Mouse (Mus musculus) cerebellum, adult 11 months (tissue): ENCODE measurements around the gene Ccdc9b.

ENCODE experiments used
- DNase-seq: peaks from one replicate; pipeline ENCODE4 v3.0.0; 2022

Ccdc9b gene

DNA sequence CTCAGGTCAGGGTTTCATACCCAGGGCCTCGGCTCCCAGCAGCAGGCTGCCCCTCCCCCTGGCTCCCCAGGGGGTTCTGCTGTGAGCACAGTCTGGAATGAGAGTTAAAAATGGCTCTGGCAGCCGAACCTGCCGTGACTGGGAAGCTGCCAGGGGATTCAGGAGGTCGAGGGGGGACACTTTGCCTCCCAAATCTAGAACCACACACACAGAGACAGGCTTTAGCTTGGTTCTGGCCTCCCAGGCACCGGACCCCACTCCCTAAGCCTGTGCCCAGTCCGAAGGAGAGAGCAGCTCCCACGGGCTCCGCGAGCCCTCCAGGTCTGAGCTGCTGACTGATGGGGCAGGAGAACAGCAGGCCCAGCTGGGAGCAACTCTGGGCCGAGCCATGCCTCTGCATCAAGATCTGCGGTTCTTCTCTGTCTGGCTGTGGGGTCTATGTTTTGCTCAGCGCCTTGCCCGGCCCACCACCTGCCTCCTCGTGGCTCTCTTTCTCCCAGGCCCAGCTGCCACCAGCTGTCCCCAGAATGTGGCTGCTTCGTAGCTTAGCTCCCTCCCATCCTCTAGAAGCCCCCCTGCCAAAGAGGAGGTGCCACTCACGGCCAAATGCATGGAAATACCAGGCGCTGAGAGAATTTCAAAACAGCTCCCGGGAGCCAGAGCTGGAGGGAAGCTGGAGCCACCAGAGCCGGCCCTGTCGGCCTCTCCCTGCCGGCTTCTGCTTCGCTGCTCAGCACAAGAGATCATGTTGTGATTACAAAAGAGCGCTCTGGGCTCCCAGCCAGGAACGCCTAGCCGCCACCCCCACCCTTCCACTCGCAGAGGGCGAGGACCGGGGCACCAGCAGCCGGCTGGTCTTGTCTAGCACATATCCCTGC is at the start of gene Ccdc9b:
TSS of gene Ccdc9b (minus strand) at position 756 of the 878 bp plus-strand sequence.
- DNase-seq: peak; percentile 89

DNA sequence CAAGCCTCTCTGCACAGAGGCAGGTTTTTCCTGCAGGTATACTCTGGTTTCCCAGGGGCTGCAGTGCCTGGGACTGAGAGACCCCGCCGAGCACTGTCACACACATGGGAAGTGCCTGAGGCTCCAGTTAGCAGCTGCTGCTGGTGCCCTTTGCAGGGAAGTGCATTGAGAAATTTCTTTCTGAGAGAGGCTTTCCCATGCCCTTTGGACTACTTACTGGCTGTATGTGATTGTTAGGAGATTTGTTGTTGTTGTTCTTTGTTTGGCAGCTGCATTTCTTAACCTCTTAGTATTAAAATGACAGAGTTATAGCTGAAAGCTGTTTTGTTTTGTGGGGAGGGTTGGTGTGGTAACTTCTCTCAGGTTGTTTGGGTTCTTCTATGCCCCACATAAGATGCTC is 48.4 kb upstream of the Ccdc9b start:
- DNase-seq: no peak

DNA sequence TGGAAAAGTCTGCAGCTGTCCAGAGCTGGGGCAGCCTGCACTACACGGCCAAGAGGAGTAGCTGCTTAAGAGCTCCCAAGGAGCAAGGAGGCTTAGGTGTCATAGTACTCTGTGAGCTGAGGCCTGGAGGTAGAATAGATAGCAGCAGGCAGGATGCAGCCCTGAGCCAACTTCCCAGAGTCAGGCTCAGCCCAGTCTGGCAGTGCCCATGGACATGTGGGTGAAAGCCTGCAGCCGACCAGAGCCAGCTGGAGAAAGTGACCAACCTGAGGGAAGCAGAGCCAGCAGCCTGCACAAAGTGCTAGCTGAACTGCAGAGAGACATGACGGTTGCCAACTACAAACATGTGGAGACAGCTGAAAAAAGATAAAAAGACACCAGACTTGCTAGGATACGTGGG is 44.4 kb upstream of the Ccdc9b start:
- DNase-seq: peak; percentile 46

DNA sequence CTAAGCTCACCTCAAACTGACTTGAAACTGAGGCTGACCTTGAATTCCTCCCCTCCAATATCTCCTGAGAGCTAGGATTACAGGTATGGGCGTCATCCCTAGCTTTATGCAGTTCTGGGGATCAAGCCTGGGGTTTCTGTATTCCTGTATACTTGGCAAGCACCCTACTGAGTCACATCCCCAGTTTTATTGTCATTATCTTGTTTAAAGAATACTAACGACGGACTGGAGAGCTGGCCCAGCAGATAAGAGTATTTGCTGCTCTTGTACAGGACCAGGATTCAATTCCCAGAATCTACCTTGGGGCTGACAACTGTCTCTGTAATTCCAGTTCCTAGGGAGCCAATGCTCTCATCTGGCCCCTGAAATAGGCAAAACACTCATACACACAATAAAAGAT is 43.3 kb upstream of the Ccdc9b start:
- no peak for DNase-seq

DNA sequence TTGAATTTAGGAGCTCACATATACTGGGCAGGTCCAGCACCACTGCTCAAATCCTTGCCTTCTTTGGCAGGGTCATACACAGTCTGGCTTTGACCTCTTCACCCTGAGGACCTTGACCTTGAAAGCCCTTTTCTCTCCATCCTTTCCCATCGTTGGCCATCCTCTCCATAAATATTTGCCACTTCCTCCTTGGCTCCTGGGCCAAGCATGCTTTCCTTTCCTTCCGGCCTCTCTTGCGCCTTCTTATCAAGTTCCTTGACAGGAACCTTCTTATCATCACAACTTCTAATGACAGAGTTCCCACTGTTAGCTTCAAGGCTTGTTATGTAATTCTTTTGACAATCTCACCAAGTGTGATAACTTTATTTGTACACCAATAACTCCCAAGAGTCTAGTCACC is 42.7 kb upstream of the Ccdc9b start:
- no peak for DNase-seq

- no peak for DNase-seq
Observed at GRCm38 (mm10) chr2:118804474-118804873, 42.0 kb upstream of the Ccdc9b start.

DNA sequence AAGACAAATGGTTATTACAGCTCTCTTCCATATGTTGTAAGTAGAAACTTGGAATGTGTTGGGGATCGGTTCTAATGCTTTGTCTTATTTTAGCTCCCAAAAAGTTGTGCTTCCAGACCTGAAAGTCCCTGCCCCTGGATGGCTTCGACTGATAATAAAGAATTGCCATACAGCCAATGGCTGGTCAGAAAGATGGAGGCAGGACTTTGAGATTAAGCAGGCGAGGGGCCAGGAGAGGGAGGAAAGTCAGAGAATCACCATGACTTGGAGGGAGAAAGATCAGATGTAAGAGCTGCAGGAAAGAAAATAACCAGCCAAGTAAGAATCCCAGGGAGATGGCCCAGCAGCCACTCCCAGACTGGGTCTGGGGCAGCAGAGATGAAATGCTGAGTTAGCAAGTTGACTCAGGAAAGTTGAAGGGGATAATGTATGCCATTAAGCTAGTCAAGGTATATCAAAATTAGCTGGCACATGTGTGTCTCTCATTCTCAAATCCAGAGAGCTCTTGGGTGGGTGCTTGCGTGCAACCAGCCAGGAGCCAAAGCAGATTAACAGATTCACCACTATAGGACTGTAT is 40.2 kb upstream of the Ccdc9b start:
- no peak for DNase-seq

DNA sequence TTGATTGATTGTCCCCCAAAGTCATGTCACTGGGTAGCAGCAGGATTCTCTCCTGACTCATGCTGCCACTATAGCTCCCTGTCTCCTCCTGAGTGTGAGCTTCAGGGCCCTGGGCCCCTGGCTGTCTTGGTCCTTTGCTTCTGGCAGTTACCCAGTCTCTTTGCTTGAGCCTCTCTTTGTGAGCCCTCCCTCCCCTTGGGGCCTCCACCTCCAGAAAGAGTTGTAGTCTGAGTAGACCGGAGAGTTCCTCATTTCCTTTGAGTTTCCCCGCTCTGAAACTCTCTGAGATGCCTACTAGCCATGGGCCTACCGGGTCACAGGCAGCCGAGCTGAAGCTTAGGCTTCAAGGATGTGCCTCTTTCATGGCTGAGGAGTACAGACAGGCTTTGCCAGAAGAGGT is 31.2 kb upstream of the Ccdc9b start:
- DNase-seq: no peak

- DNase-seq: no peak
Observed at GRCm38 (mm10) chr2:118792259-118792613, 29.8 kb upstream of the Ccdc9b start.

GRCm38 (mm10) chr2:118791591-118792258 is 29.3 kb upstream of the Ccdc9b start:
- peak; percentile 53 for DNase-seq

GRCm38 (mm10) chr2:118790551-118791525 is 28.4 kb upstream of the Ccdc9b start:
- peak; percentile 86 for DNase-seq

DNA sequence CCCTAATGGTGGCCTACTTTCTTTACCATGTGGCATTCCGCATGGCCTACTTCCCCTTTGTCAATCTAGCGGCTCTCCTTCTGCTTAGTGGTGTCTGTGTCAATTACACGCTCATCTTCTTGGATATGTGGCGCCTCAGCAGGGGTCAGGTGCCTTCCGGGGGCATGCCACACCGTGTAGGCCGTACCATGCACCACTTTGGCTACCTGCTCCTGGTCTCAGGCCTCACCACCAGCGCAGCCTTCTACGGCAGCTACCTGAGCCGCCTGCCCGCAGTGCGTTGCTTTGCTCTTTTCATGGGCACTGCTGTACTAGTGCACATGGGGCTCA is 27.7 kb upstream of the Ccdc9b start:
- DNase-seq: no peak

GRCm38 (mm10) chr2:118789501-118789900 is 27.0 kb upstream of the Ccdc9b start:
- peak; percentile 81 for DNase-seq

GRCm38 (mm10) chr2:118786525-118786924 is 24.1 kb upstream of the Ccdc9b start:
- DNase-seq: no peak

- DNase-seq: no peak
Observed at GRCm38 (mm10) chr2:118783663-118784062, 21.2 kb upstream of the Ccdc9b start.

DNA sequence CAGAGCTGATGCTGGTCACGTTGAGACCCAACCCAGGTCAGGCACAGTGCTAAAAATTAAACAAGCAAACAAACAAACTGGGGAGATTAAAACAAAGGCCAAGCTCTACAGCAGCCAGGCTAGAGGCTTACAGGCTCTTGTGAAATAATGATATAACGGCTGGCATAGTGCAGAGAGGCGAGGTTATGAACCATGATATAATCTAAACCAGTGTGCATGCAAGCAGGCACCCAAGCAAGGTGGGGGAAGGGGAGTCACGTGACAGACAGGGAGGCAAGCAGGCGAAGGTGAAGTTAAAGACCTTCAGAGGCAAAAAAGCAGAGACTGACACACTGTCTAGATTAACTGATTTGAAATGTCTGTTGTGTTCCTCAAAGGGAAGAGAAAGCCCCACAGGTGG is 20.6 kb upstream of the Ccdc9b start:
- DNase-seq: no peak

- peak; percentile 2 for DNase-seq
Observed at GRCm38 (mm10) chr2:118782303-118782702, 19.8 kb upstream of the Ccdc9b start.

DNA sequence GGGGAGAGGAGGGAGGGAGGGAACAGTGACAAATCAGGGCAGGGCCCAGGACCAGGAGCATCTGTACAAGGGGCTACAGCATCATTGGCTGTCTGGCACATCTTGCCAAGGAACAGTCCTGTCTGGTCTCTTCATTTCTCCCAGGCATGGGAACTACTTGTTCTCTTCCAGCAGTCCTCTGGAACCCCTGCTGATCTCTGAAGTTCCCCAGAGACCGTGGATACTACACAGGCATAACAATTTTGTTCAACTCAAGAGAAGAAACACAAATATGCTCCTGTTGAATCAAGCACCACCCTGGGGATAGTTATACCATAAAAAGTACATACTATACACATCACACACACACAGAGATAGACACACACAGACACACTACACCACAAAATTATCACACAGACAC is 18.7 kb upstream of the Ccdc9b start:
- DNase-seq: peak; percentile 4

DNA sequence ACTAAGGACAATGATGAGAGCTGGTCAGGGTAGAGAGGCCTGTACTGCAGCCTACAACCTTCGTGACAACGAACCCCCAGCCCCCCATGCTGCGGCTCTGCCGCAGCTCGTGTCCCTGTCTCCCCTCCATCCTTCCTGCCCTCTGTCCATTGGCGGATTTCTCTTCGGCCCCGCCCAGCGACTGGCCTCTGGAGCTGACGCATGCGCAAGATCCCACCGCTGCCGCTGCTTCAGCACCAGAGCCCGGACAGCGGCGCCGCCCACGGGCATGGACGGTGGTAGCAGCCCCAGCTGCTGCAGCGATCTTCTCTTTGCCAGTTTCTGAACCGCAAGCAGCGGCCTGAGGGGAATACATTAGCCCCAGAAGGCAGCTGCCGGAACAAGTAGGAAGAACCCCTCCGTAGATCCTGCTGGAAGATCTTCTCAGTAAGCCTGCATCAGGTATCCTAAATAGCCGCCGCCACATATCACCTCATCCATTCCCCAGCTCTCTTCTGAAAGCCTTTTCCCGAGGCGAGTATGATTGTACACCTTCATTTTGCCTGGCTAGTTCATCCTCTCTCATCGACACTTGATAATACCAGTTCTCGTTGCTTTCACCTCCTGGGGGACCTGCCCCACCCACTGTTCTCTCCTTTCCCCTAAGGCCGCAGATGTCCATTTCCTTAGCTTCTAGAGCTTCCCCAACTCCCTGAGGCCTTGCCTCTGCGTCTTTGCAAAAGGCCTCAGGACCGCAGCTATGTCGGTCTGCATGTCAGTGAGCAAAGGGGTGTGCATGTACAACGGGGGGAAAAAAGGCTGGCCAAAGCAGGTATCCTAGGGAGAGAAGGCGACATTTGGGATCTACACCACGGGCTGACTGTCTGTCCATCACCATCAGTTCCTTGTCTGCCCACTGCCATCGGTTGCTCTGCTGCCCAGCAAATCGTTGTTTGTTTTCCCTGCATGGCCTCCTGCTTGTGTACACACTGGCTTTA is 17.3 kb upstream of the Ccdc9b start, which contains the start of gene Disp2:
TSS of gene Disp2 (plus strand) at position 216 of the 977 bp plus-strand sequence.
- DNase-seq: peak; percentile 94

DNA sequence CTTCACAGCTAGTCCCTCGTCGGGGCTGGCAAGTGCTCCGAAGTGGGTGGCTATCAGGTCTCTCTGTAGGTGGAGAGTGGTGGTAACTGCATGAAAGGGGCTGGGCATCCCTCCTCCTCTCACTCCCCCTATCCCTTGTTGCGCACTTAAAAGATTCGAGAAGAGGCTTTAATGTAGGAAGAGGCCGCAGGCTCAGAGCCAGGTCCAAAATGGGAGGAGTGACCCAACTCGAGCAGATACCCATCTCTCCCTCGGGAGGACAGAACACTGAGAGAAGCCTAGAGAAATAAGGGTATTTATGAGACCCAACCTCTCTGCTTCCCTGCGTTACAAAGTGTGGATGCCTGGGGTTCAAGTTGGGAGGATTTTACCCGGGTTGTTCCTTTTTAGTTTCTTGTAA is 16.6 kb upstream of the Ccdc9b start:
- DNase-seq: peak; percentile 48

- DNase-seq: no peak
Observed at GRCm38 (mm10) chr2:118778418-118778817, 16.0 kb upstream of the Ccdc9b start.

DNA sequence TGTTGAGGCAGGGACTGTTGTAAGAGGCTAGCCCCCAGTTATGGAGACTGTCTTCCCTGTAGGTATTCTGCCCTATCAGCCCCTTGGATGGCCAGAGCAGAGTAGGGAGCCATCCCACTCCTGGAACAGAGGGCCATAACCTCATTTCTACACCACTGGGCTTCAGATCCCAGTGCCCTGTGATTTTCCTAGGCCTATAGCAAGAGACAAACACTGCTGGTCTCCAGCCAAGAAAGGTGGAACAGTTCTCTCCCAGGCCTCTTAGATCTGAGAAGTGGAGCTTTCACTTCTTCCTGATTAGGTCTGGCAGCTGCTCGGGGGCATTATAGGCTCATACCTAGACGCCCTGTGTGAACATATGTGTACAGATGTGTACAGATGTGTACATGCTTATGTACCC is 13.8 kb upstream of the Ccdc9b start:
- DNase-seq: peak; percentile 39
